Mouse (Mus musculus): ENCODE data around the gene Ubxn6.

Ubxn6 gene

DNA sequence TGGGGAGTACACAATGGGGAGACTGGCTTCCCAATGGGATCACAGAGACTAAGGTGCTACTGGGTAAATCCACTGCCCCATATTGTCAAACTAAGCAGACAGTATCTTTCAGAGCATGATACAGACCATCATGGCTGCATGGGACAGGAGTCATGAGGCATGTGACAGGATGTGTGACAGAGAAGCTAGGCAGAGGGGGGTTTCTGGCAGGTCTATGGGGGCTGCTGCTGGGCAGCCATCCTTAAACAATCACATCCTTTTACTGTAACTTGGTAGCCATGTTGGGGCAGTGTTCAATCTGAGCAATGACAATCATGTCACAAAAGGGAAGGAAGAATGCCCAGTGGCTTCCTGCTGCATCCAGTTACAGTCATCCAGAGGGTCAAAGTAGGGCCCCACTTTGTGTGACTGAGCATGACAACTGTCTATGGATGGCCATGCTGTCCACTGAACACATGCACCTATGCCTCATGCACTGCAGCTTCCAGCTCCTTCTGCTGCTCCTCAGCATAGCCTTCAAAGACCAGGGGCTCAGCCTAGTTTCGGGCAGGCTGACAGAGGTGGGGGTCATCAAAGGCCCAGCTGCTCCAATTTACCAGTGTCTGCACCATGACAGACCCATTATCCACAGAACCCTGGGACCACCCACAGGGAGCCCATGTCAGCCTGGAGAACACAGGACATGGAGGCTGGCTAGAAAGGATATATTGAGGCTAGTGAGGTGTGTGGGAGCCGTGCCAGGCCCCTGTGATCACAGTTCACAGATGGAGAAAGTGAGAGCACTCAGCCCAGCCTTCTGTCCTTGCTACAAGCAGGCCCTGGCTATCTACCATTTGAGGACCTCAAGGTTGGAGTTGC is 52.5 kb downstream of the Ubxn6 start:
- DNase-seq = peak; percentile 71

DNA sequence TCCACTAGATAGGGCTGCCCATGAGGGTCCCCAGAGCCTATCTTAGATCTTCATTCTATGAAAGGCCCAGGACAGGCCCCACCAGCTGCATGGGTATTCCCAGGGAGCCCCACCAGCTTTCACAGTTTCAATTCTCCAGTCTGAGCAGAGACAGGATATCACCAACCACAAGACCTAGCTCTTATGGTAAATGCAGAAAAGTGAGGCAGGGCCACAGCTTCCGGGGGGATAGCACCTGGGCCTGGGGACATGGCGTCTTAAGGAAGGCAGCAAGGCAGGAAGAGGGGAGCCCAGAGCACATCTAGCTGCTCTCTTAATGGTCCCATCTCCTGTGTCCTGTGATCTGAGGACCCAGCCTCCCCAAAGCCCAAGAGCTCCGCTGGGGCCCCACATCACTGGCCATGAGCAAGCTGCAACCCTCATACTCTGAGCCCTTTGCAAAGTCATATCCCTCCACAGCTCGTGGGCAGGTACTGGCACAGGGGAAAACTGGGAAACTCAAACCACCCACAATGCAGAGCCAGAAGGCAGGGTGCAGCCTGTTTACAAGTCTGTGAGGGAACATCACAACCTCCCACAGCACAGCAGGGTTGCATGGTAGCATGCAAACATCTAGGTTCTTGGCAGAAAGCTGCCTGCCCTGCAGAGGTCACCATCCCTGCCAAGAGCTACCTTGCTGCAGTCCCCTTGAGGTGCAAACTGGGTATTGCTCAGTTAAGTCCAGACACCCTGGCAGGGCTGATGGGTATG is 53.5 kb downstream of the Ubxn6 start:
- peak; percentile 22 for DNase-seq

DNA sequence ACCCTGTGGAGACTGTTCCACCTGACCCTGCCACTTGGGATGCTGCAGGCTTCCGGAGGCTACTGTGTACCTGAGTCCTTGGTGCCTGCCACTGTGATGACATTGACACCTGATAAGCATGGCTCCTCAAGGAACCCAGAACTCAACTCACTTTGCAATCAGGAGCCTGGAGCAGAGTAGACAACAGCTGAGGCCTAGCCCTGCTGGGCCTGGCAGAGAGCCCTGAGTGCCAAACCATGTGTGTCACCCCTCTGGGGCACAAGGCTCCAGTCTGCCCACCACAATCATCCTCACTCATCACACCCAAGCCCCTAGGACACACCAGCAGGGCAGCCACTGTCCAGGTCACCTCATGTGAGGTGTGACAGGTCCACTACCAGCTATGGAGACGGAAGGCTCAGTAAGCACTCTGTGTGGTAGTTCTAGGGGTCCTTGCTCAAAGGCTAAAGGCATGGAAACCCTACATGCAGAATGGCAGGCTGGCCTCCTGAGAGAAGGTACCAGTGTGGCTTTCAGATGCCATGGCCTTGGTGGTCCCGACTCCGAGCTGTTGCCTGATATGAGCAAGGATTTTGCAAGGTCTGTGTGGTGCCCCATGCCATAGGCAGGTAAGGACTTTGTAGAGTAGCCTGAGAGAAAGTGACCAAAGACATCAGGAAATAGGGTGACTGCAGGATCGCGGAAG is 54.3 kb downstream of the Ubxn6 start:
- no peak for DNase-seq

DNA sequence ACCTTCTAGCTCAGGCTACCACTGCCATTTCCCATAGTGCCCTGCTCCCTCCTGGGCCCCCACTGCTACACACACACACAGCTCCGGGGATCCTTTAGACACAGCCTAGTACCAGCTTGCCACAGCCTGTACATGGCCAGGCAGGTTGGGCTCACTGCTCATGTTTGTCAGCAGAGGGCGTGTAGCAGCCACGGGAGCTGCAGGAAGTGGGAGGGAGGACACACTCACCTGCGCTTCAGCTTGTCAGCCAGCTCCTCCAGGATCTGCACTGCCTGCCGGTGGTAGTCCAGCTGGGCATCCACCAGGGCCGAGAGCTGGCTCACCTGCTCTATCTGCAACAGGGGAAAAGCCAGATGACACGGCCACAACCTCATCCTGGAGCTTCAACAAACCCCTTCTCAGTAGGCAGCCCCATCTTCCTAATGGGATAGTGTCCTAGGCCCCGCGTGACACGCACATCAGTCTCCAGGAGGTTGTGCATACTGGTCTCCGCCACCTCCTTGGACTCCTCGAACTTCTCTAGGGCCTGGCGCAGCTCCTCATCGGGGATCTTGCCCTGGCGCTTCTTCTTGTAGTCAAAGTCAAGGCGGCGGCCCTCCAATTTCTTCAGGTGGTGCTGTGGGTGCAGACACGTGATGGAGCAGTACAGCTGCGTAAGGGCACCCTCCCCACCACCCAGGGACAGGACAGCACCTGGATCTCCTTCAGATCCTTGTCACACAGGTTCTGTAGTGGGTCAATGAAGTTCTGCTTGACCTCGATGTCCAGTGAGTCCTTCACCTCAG is 56.3 kb downstream of the Ubxn6 start:
- DNase-seq = peak; percentile 80

DNA sequence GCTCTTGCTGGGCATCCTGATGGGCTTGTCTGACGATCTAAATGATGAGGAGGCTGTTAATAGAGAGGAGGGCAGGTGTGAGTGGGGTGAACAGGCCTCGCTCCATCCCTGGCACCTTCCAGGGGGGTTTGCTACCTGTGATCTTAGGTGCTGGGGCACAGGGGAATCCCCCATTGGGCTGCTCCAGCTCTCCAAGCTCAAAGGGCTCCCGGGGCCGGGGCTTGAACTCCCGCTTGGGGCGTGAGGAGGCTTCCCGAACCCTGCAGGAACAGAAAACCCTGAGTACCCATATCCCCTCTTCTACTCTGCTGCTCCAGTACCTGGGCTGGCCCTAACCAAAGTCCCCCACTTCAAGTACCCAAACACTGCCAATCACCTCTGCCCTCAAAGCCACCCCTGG is 57.0 kb downstream of the Ubxn6 start:
- no peak for DNase-seq

Data from cerebellum, adult 11 months (tissue).